Mouse (Mus musculus): ENCODE data around the gene Hpca. TPM values are rescaled to one million over a fixed set of nuclear protein-coding genes. Genes with fewer than 3 reads are reported as not detected.

Gene Hpca
- polyA plus RNA-seq, 1 experiment: not detected

DNA sequence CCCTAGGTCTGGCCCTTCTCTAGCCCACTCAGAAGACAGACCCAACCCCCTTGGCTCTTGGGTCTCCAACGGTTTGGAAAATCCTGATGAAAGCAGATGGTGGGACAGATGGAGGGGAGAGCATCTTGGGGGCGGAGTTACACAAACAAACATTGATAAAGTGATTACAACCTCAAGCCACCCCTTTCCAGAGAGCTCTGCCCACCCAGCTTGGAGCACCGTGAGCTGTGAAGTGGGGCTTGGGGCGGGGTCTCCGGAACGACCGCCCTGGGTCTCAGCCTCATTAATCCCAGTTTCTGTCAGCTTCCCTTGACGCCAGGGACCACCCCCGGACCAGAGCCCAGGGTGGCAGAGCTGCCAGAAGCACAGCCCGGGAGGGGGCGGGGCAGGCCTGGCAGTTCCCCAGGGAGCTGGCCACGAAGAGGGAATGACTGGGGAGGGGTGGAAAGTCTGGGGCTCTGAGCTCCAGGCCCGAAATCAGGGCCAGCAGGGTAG, 2.9 kb upstream of the Hpca start:
- H3K4me1 ChIP-seq (ENCODE audit: control insufficient read depth, insufficient read depth, insufficient read length, low read length): no peaks in the 10 kb centered on the region

DNA sequence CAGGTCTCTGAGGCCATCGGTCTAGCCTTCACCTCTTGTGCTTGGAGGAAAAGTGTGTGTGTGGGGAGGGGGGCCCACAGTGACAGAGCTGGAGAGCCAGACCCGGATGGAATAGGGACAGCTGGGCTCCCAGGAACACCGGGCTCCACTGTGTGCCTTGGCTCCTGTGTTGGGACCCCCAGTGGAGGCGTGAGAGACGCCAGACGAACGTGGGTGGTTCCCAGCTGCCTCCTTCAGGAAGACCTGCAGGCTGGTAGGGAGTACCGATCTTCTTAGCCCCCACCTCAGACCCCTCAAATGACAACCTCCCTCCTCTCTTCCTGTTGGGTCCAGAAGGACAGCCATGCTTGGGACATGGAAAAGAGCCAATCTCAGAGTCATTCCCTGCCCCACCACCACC, 883 bp upstream of the Hpca start:
- H3K4me1 ChIP-seq (ENCODE audit: control insufficient read depth, insufficient read depth, insufficient read length, low read length): no peaks in the 10 kb centered on the region
- no peak overlapping the region for H3K4me3 ChIP-seq (ENCODE audit: insufficient read depth, low read depth, low read length)
- H3K27ac ChIP-seq (replicated peaks; ENCODE audit: low read depth, low read length): no peak overlapping the region

More for the DNA sequence above, 2.9 kb upstream of the Hpca start:
- Histone ChIP-seq H3K4me3 (ENCODE audit: insufficient read depth, low read depth, low read length) (no peak overlapping the region), H3K27ac (replicated peaks; ENCODE audit: low read depth, low read length) (no peak overlapping the region)

GRCm38 (mm10) chr4:129122107-129122506, 271 bp upstream of the Hpca start:
- H3K27ac ChIP-seq (replicated peaks; ENCODE audit: low read depth, low read length): no peak overlapping the region
- H3K4me1 ChIP-seq (ENCODE audit: control insufficient read depth, insufficient read depth, insufficient read length, low read length): no peaks in the 10 kb centered on the region
- H3K4me3 ChIP-seq (ENCODE audit: insufficient read depth, low read depth, low read length): no peak overlapping the region

- Histone ChIP-seq H3K4me3 (ENCODE audit: insufficient read depth, low read depth, low read length) (no peak overlapping the region), H3K4me1 (ENCODE audit: control insufficient read depth, insufficient read depth, insufficient read length, low read length) (no peaks in the 10 kb centered on the region), H3K27ac (replicated peaks; ENCODE audit: low read depth, low read length) (no peak overlapping the region)
Observed at GRCm38 (mm10) chr4:129120520-129121445, 1.1 kb downstream of the Hpca start.

- Histone ChIP-seq H3K4me3 (ENCODE audit: insufficient read depth, low read depth, low read length) (no peak overlapping the region), H3K4me1 (ENCODE audit: control insufficient read depth, insufficient read depth, insufficient read length, low read length) (no peaks in the 10 kb centered on the region), H3K27ac (replicated peaks; ENCODE audit: low read depth, low read length) (no peak overlapping the region)
Observed at GRCm38 (mm10) chr4:129119708-129120107, 2.1 kb downstream of the Hpca start.

DNA sequence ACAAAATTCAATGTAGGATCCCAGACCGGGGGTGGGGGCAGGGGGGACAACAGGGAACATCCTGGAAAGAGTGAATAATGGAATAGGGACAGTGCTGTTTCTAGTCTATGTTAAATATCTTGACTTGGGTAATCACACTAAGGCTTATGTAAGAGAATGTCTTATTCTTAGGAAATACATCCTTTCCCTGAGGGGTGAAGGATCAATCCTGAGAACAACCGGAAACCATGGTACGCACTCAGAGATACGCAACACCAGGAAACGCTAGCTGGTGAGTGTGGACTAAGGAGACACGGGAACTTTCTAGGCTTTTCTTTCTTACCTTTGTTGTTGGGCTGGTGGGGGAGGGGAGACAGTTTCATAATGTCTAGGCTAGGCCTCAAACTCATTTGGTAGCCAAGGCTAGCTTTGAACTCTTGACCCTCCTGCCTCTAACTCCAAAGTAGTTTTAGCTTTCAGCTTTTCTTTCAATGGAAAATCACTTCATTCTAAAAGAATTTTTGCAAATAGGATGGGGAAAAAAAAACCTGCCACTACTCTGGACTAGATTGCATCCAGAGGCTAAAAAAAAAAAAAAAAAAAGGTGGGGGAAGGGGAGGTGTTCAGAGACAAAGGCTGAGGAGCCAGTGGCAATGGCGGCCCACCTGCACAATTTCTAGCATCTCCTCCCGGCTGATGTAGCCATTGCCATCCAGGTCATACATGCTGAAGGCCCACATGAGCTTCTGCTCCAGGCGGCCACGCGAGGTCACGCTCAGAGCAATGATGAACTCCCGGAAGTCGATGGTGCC, 3.9 kb downstream of the Hpca start:
- Histone ChIP-seq H3K27ac (replicated peaks; ENCODE audit: low read depth, low read length) (no peak overlapping the region), H3K4me3 (ENCODE audit: insufficient read depth, low read depth, low read length) (no peak overlapping the region), H3K4me1 (ENCODE audit: control insufficient read depth, insufficient read depth, insufficient read length, low read length) (no peaks in the 10 kb centered on the region)

- H3K4me3 ChIP-seq (ENCODE audit: insufficient read depth, low read depth, low read length): no peak overlapping the region
- no peak overlapping the region for H3K27ac ChIP-seq (replicated peaks; ENCODE audit: low read depth, low read length)
- H3K4me1 ChIP-seq (ENCODE audit: control insufficient read depth, insufficient read depth, insufficient read length, low read length): no peaks in the 10 kb centered on the region
Observed at GRCm38 (mm10) chr4:129116703-129117102, 5.1 kb downstream of the Hpca start.

DNA sequence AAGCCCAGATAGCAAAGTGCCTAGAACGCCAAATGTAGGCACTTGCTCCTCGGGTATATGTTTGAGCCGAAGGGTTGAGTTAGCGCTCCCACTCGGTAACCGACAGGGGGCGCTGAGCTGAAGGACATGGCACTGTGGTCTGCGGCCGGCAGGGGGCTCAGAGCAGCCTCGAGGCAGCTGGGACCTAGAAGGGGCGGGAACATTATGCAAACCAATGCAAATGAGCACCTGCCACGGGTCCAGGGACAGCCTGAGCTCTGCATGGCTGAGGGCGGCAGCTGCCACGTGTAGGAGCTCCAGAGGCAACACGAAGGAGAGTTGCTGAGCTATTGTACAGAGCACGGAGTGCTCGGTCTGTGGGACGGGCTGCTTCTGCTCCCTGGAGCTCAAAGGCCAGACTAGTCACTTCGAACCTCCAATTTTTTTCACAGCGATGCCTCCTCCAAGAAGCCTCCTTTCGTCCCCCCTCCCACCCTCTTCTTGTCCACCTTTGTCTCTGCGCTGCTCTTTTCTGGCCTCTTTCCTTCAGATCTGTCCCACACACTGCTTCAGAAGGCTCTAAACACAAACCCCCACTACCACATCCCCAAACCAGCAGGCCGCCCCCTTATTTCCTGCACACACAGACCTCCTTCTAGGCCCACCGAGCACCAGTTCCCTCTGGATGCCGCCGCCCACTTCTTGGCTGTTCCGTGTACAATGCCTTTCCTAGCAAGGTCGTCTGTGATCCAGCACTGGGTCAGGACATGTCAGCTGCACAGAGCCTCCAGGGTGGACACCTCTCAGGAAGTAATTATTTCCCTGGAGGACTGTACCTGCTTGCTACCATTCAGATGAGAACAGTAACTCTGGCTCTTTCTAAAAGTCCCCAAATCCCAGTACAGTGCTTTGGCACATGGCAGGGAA, 8.5 kb downstream of the Hpca start:
- H3K27ac ChIP-seq (replicated peaks; ENCODE audit: low read depth, low read length): no peak overlapping the region
- no peaks in the 10 kb centered on the region for H3K4me1 ChIP-seq (ENCODE audit: control insufficient read depth, insufficient read depth, insufficient read length, low read length)
- H3K4me3 ChIP-seq (ENCODE audit: insufficient read depth, low read depth, low read length): no peak overlapping the region

DNA sequence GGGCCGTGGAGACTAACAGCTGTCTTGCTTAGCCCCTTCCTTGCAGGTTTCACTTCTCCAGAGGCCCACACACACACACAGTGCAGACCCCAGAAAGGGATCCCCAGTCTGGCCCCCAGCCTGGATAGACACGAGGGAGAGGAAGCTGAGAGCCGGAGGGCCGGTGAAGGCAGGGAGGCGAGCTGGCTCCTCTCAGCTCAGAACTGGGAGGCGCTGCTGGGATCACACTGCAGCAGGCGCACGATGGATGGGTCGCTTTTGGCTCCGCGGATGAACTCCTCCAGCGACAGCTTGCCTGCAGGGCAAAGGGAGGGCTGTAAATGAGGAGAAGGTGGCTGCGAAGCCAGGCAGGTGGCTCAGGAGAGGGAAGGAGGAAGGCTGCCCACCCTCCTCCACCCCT, 9.6 kb downstream of the Hpca start:
- Histone ChIP-seq H3K4me1 (ENCODE audit: control insufficient read depth, insufficient read depth, insufficient read length, low read length) (no peaks in the 10 kb centered on the region), H3K27ac (replicated peaks; ENCODE audit: low read depth, low read length) (no peak overlapping the region), H3K4me3 (ENCODE audit: insufficient read depth, low read depth, low read length) (no peak overlapping the region)

DNA sequence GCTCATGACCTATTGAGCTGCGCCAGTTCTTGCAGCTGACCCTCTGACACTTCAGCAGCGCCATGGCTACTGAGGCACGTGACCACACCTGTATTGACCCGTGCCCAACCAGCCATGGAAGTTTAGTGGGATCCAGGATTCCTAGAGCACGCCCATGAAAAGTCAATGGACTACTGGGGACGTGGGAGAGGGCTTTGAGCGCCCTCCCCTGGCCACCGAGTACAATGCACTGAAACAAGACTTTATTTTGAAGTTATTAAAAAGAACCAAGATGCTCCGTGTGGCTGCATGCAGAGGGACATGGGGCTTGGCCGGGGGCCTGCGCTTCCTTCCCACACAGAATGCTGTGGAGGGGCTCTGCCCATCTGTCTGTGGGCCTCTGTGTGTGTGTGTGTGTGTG, 10.5 kb downstream of the Hpca start:
- Histone ChIP-seq H3K4me1 (ENCODE audit: control insufficient read depth, insufficient read depth, insufficient read length, low read length) (no peaks in the 10 kb centered on the region), H3K27ac (replicated peaks; ENCODE audit: low read depth, low read length) (no peak overlapping the region), H3K4me3 (ENCODE audit: insufficient read depth, low read depth, low read length) (no peak overlapping the region)

DNA sequence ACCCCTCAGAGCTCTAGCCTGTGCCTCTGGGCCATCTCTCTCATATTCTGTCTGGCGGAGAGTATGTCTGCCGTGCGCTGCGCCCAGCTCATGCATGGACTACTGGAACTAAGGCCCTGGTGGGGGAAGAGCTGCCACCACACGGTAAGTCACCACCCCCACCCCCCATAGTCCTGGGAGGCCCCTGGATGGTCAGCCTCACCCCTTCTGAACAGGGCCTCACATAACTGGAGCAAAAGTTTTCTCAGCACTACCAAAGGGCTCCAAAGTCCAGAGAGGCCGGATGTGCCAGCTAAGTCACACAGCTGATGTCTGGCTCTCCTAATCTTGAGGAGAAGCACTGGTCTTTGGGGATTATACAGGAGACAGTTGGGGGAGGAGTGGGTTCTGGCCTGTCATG, 11.0 kb downstream of the Hpca start:
- Histone ChIP-seq H3K27ac (replicated peaks; ENCODE audit: low read depth, low read length) (no peak overlapping the region), H3K4me3 (ENCODE audit: insufficient read depth, low read depth, low read length) (no peak overlapping the region), H3K4me1 (ENCODE audit: control insufficient read depth, insufficient read depth, insufficient read length, low read length) (no peaks in the 10 kb centered on the region)

DNA sequence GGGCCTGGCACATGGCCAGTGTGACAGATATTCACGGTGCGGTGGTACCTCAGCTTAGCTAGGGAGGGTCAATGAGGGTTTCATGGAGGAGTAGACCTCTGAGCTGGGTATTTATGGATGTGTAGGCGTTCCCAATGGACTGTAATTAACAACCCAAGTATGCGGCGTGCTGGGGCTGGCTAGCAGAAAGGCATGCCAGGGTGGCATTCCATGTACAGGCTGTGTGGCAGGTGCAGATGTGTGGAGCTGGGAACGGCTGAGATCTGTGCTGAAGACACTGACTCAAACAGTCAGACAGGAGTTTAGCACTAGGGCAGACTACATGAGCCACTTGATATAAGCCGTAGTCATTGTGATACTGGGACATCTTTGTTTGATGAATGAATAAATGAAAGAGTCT, 13.2 kb downstream of the Hpca start:
- no peak overlapping the region for H3K27ac ChIP-seq (replicated peaks; ENCODE audit: low read depth, low read length)
- H3K4me1 ChIP-seq (ENCODE audit: control insufficient read depth, insufficient read depth, insufficient read length, low read length): no peaks in the 10 kb centered on the region; the same call in 1 of the 2 replicates
- no peak overlapping the region for H3K4me3 ChIP-seq (ENCODE audit: insufficient read depth, low read depth, low read length)

DNA sequence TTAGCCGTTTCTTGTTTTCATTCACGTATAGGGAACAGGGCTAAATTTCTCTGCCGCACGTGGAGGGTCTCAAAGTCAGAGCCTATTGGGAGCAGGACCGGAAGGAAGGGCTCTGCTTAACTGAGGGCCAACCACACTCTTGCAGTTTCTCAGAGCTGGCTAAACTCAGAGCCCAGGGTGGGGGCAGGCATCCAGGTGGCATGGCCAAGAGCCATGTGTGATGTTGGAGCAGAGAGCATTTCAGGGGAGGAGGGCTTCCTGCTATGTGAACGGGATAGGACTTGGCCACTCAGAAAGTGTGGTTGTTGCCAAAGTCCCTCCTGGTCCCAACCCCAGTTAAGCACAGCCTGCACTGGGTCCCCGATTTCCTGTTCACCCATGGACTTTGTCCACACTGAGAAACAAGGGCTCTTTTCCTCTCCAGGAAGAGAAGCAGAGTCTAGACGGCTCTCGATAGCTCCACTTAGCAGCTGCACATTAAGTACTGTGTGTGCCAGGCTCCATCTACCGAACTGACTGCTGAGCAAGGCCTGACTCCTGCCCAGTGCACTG, 14.4 kb downstream of the Hpca start:
- Histone ChIP-seq H3K27ac (replicated peaks; ENCODE audit: low read depth, low read length) (no peak overlapping the region), H3K4me1 (ENCODE audit: control insufficient read depth, insufficient read depth, insufficient read length, low read length) (no peaks in the 10 kb centered on the region; the same call in 1 of the 2 replicates), H3K4me3 (ENCODE audit: insufficient read depth, low read depth, low read length) (no peak overlapping the region)

- Histone ChIP-seq H3K4me3 (ENCODE audit: insufficient read depth, low read depth, low read length) (no peak overlapping the region), H3K4me1 (ENCODE audit: control insufficient read depth, insufficient read depth, insufficient read length, low read length) (no peaks in the 10 kb centered on the region; the same call in 1 of the 2 replicates), H3K27ac (replicated peaks; ENCODE audit: low read depth, low read length) (no peak overlapping the region)
Observed at GRCm38 (mm10) chr4:129106073-129106472, 15.8 kb downstream of the Hpca start.
